Mouse (Mus musculus) heart, embryonic 15.5 days (tissue): ENCODE measurements at regions not wholly inside any gene's neighbourhood (a gene's known extent, or its start where the extent isn't known, plus 50 kb on each side); places are given as distances from the start of the nearest gene placed in this dataset.

Source experiments
- ATAC-seq: fragments of 200-750 bp; cut with Nextera tagmentation; replicated peaks from 2 replicates; pipeline ENCODE4 v1.8.0; 2017; ENCODE audit warnings: low read depth, moderate TSS enrichment; ENCODE audit not compliant: insufficient number of reproducible peaks, insufficient read depth, low FRiP score
- H3K27ac ChIP-seq: fragments of 300-500 bp; sonication (generic); 2 replicates; pipeline ENCODE4 v1.5.1; 2015; ENCODE audit warnings: mild to moderate bottlenecking, inconsistent platforms
- H3K27me3 ChIP-seq: fragments of 300-500 bp; sonication (generic); 2 replicates; pipeline ENCODE4 v1.6.1; 2015; ENCODE audit warnings: inconsistent platforms
- H3K36me3 ChIP-seq: fragments of 300-500 bp; sonication (generic); 2 replicates; pipeline ENCODE4 v1.6.1; 2015; ENCODE audit warnings: mild to moderate bottlenecking, inconsistent platforms
- H3K4me1 ChIP-seq: fragments of 300-500 bp; sonication (generic); replicated peaks from 2 replicates; pipeline ENCODE4 v1.6.1; 2015; ENCODE audit warnings: inconsistent platforms
- H3K4me2 ChIP-seq: fragments of 300-500 bp; sonication (generic); 2 replicates; pipeline ENCODE4 v1.6.1; 2015; ENCODE audit warnings: inconsistent platforms, mild to moderate bottlenecking, moderate library complexity
- H3K4me3 ChIP-seq: fragments of 300-500 bp; sonication (generic); 2 replicates; pipeline ENCODE4 v1.5.1; 2015; ENCODE audit warnings: mild to moderate bottlenecking, inconsistent platforms
- H3K9ac ChIP-seq: fragments of 300-500 bp; sonication (generic); 2 replicates; pipeline ENCODE4 v1.6.1; 2015; ENCODE audit warnings: mild to moderate bottlenecking, inconsistent platforms
- H3K9me3 ChIP-seq: fragments of 300-500 bp; sonication (generic); replicated peaks from 2 replicates; pipeline ENCODE4 v1.6.1; 2016; ENCODE audit warnings: inconsistent platforms
- WGBS: fragments of 180-500 bp; shearing (Covaris S2); methylation state at CpG from one replicate; pipeline ENCODE4 v1.1.7; 2015; ENCODE audit warnings: mixed read lengths; 5-methylcytosine and 5-hydroxymethylcytosine counted together

GRCm38 (mm10) chr14:114953070-114953665 is 138.8 kb upstream of the Gpc5 start:
- H3K4me2 ChIP-seq, result no peak overlapping the region
- H3K4me3 ChIP-seq, result no peak overlapping the region
- H3K9me3 ChIP-seq, result no peaks in the 10 kb centered on the region
- H3K27ac ChIP-seq, result no peak overlapping the region
- no peaks in the 10 kb centered on the region for H3K27me3 ChIP-seq
- WGBS, result 35% methylated on average over 4 of the region's 4 CpGs
- peaks cover 11% of the 10 kb centered on the region for H3K4me1 ChIP-seq
- no peak for ATAC-seq
- H3K9ac ChIP-seq, result no peak overlapping the region
- no peaks in the 10 kb centered on the region for H3K36me3 ChIP-seq

GRCm38 (mm10) chr14:114954287-114954686 is 137.7 kb upstream of the Gpc5 start:
- ATAC-seq, result no peak
- Histone ChIP-seq H3K4me3 (no peak overlapping the region), H3K9ac (no peak overlapping the region), H3K36me3 (no peaks in the 10 kb centered on the region), H3K27me3 (no peaks in the 10 kb centered on the region), H3K9me3 (no peaks in the 10 kb centered on the region), H3K4me1 (peaks cover 11% of the 10 kb centered on the region), H3K4me2 (no peak overlapping the region), H3K27ac (no peak overlapping the region)
- WGBS, result 59% methylated on average over 4 of the region's 4 CpGs

GRCm38 (mm10) chr14:114955572-114955971 is 136.4 kb upstream of the Gpc5 start:
- Histone ChIP-seq H3K9me3 (no peaks in the 10 kb centered on the region), H3K27ac (no peak overlapping the region), H3K4me1 (peaks cover 14% of the 10 kb centered on the region), H3K4me2 (no peak overlapping the region), H3K4me3 (no peak overlapping the region), H3K27me3 (no peaks in the 10 kb centered on the region), H3K9ac (no peak overlapping the region), H3K36me3 (no peaks in the 10 kb centered on the region)
- ATAC-seq, result no peak
- 39% methylated on average over 2 of the region's 2 CpGs for WGBS

- Histone ChIP-seq H3K9me3 (no peaks in the 10 kb centered on the region), H3K27ac (no peak overlapping the region), H3K27me3 (no peaks in the 10 kb centered on the region), H3K9ac (no peak overlapping the region), H3K4me2 (no peak overlapping the region), H3K36me3 (no peaks in the 10 kb centered on the region), H3K4me3 (no peak overlapping the region), H3K4me1 (peaks cover 3% of the 10 kb centered on the region)
- no peak for ATAC-seq
- WGBS, result 12% methylated on average over 5 of the region's 5 CpGs
These were observed 131.7 kb upstream of the Gpc5 start for GRCm38 (mm10) chr14:114960273-114960672.

GRCm38 (mm10) chr14:114965941-114966340 is 126.1 kb upstream of the Gpc5 start:
- no peaks in the 10 kb centered on the region for H3K4me1 ChIP-seq
- H3K9me3 ChIP-seq, result no peaks in the 10 kb centered on the region
- 78% methylated on average over 3 of the region's 3 CpGs for WGBS
- no peak overlapping the region for H3K27ac ChIP-seq
- H3K9ac ChIP-seq, result no peak overlapping the region
- H3K4me3 ChIP-seq, result no peak overlapping the region
- no peaks in the 10 kb centered on the region for H3K36me3 ChIP-seq
- ATAC-seq, result no peak
- H3K4me2 ChIP-seq, result no peak overlapping the region
- H3K27me3 ChIP-seq, result no peaks in the 10 kb centered on the region

- H3K27ac ChIP-seq, result no peak overlapping the region
- H3K9ac ChIP-seq, result no peak overlapping the region
- no peaks in the 10 kb centered on the region for H3K27me3 ChIP-seq
- no peaks in the 10 kb centered on the region for H3K4me1 ChIP-seq
- WGBS, result 92% methylated on average over 3 of the region's 3 CpGs
- no peaks in the 10 kb centered on the region for H3K36me3 ChIP-seq
- H3K4me3 ChIP-seq, result no peak overlapping the region
- ATAC-seq, result no peak
- no peak overlapping the region for H3K4me2 ChIP-seq
- H3K9me3 ChIP-seq, result no peaks in the 10 kb centered on the region
These were observed 123.0 kb upstream of the Gpc5 start for GRCm38 (mm10) chr14:114969020-114969419.

GRCm38 (mm10) chr14:114981120-114981519 is 110.9 kb upstream of the Gpc5 start:
- H3K4me3 ChIP-seq, result no peak overlapping the region
- no peak overlapping the region for H3K27ac ChIP-seq
- no peak overlapping the region for H3K4me2 ChIP-seq
- no peak for ATAC-seq
- 70% methylated on average over 3 of the region's 3 CpGs for WGBS
- H3K4me1 ChIP-seq, result no peaks in the 10 kb centered on the region
- no peaks in the 10 kb centered on the region for H3K27me3 ChIP-seq
- no peaks in the 10 kb centered on the region for H3K9me3 ChIP-seq
- no peaks in the 10 kb centered on the region for H3K36me3 ChIP-seq
- no peak overlapping the region for H3K9ac ChIP-seq

GRCm38 (mm10) chr14:115003223-115003622 is 88.8 kb upstream of the Gpc5 start:
- no peak overlapping the region for H3K9ac ChIP-seq
- H3K4me2 ChIP-seq, result no peak overlapping the region
- H3K27ac ChIP-seq, result no peak overlapping the region
- H3K9me3 ChIP-seq, result no peaks in the 10 kb centered on the region
- 62% methylated on average over 2 of the region's 2 CpGs for WGBS
- H3K36me3 ChIP-seq, result no peaks in the 10 kb centered on the region
- ATAC-seq, result no peak
- H3K4me1 ChIP-seq, result no peaks in the 10 kb centered on the region
- no peaks in the 10 kb centered on the region for H3K27me3 ChIP-seq
- no peak overlapping the region for H3K4me3 ChIP-seq

- H3K27ac ChIP-seq, result no peak overlapping the region
- WGBS, result 47% methylated on average over 6 of the region's 6 CpGs
- no peaks in the 10 kb centered on the region for H3K27me3 ChIP-seq
- no peak overlapping the region for H3K4me2 ChIP-seq
- no peak overlapping the region for H3K4me3 ChIP-seq
- no peaks in the 10 kb centered on the region for H3K9me3 ChIP-seq
- no peaks in the 10 kb centered on the region for H3K36me3 ChIP-seq
- no peaks in the 10 kb centered on the region for H3K4me1 ChIP-seq
- no peak overlapping the region for H3K9ac ChIP-seq
- no peak for ATAC-seq
These were observed 87.1 kb upstream of the Gpc5 start for GRCm38 (mm10) chr14:115004733-115005405.

GRCm38 (mm10) chr14:115010877-115011276 is 81.1 kb upstream of the Gpc5 start:
- Histone ChIP-seq H3K9ac (no peak overlapping the region), H3K4me3 (no peak overlapping the region), H3K9me3 (no peaks in the 10 kb centered on the region), H3K4me2 (no peak overlapping the region), H3K27me3 (no peaks in the 10 kb centered on the region), H3K27ac (no peak overlapping the region), H3K4me1 (no peaks in the 10 kb centered on the region), H3K36me3 (no peaks in the 10 kb centered on the region)
- ATAC-seq, result no peak
- WGBS, result 85% methylated on average over 3 of the region's 3 CpGs

GRCm38 (mm10) chr14:115015299-115015698 is 76.7 kb upstream of the Gpc5 start:
- no peak for ATAC-seq
- no peak overlapping the region for H3K4me2 ChIP-seq
- H3K27me3 ChIP-seq, result no peaks in the 10 kb centered on the region
- WGBS, result 36% methylated on average over 5 of the region's 5 CpGs
- no peaks in the 10 kb centered on the region for H3K4me1 ChIP-seq
- no peaks in the 10 kb centered on the region for H3K9me3 ChIP-seq
- no peaks in the 10 kb centered on the region for H3K36me3 ChIP-seq
- H3K27ac ChIP-seq, result no peak overlapping the region
- no peak overlapping the region for H3K9ac ChIP-seq
- H3K4me3 ChIP-seq, result no peak overlapping the region
